Mouse (Mus musculus): ENCODE measurements around the gene Hdgfl3.

DNA sequence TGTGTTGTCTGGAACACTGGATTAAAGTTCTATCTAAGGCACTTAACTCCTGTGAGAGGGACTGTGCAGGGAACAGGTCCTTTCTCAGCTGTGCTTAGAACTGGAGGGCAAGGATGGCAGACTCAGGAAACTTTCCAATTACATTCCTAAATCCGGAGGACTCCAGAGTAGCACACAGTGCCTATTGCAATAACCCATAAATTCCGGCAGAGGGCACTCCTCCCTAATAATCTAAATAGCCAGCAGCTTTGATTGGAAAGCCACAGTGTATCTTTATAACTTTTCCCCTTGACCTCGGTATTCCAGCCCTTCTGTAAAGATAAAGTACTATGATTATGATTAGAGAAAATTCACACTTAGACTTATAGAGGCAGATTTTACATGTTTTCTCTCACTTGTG lies 25.4 kb upstream of the Hdgfl3 start:
- peak; percentile 62 for TF ChIP-seq CTCF (IDR thresholded peaks at IDR 0.05; ENCODE audit: low read depth)
- no peak for TF ChIP-seq EP300 (IDR thresholded peaks at IDR 0.05; ENCODE audit: low read depth)

All from liver, embryonic 14.5 days (tissue).